Mouse (Mus musculus): ENCODE results near the gene Sh3kbp1.

GRCm38 (mm10) chrX:159988002-159988960 lies 361.2 kb downstream of the Sh3kbp1 start, which contains the start of gene Map3k15:
- TF ChIP-seq CTCF (IDR thresholded peaks at IDR 0.05; ENCODE audit: low read depth) = peak; percentile 71
- TF ChIP-seq EP300 (IDR thresholded peaks at IDR 0.05; ENCODE audit: low read depth) = no peak
